Comparison of ENCODE assay signal across 8 mouse cellular contexts in genomic region chr4:138303742-138304141, GRCm38 (mm10). TPM values are rescaled to one million over a fixed set of nuclear protein-coding genes. Genes with fewer than 3 reads are reported as not detected.
DNase-seq lines count a peak whose midpoint lies in the region; ATAC-seq and TF ChIP-seq lines count a peak whose summit lies in the region.

No protein-coding gene starts in this region.

- TF ChIP-seq POLR2A in ES-Bruce4 (IDR thresholded peaks at IDR 0.05; ENCODE audit: insufficient read depth, low read length) = no peak
- TF ChIP-seq POLR2A in kidney, adult 2 months (IDR thresholded peaks at IDR 0.05; ENCODE audit: low read depth, low read length) = no peak

- intact Hi-C loops in gastrocnemius, adult 2 months (cut with DNase I) = no loop called here
- intact Hi-C loops in gastrocnemius, postnatal 14 days (cut with DNase I; ENCODE audit: low total_unique reads) = no loop called here

- peak overlapping the region; percentile 73 for H3K27ac ChIP-seq in gastrocnemius, adult 2 months
- H3K27ac ChIP-seq in ES-Bruce4 (ENCODE audit: insufficient read depth, low read length) = no peak overlapping the region
- peak overlapping the region; percentile 71 for H3K27ac ChIP-seq in heart, embryonic 15.5 days
- peak overlapping the region; percentile 70 for H3K27ac ChIP-seq in liver, postnatal 0 days (ENCODE audit: low read depth)
- H3K27ac ChIP-seq in kidney, adult 2 months (ENCODE audit: insufficient read depth, low read depth, low read length) = no peak overlapping the region

- peak overlapping the region; percentile 63 for H3K9ac ChIP-seq in ES-Bruce4 (ENCODE audit: low read depth, poor library complexity, severe bottlenecking)
- H3K9ac ChIP-seq in heart, embryonic 15.5 days = peak overlapping the region; percentile 54
- peak overlapping the region; percentile 71 for H3K9ac ChIP-seq in liver, postnatal 0 days (replicated peaks)

- TF ChIP-seq CTCF in gastrocnemius, adult 2 months (IDR thresholded peaks at IDR 0.05) = no peak
- TF ChIP-seq CTCF in ES-Bruce4 (IDR thresholded peaks at IDR 0.05; ENCODE audit: low read depth, low read length) = no peak
- no peak for TF ChIP-seq CTCF in liver, postnatal 0 days (IDR thresholded peaks at IDR 0.05; ENCODE audit: low read depth)
- no peak for TF ChIP-seq CTCF in kidney, adult 2 months (conservative IDR thresholded peaks at IDR 0.05; ENCODE audit: insufficient read depth, insufficient read length, low read depth, low read length)

- 13% methylated on average over 18 of the region's 18 CpGs for WGBS in heart, embryonic 15.5 days
- WGBS in liver, postnatal 0 days (ENCODE audit: insufficient replicate concordance) = 7% methylated on average over 18 of the region's 18 CpGs
- 13% methylated on average over 18 of the region's 18 CpGs for WGBS in kidney, adult 2 months

- peak overlapping the region; percentile 96 for H3K4me3 ChIP-seq in gastrocnemius, adult 2 months
- H3K4me3 ChIP-seq in ES-Bruce4 (ENCODE audit: low read depth, low read length) = peak overlapping the region; percentile 90
- peak overlapping the region; percentile 82 for H3K4me3 ChIP-seq in heart, embryonic 15.5 days
- H3K4me3 ChIP-seq in liver, postnatal 0 days (ENCODE audit: low read depth, low read length) = peak overlapping the region; percentile 94
- no peak overlapping the region for H3K4me3 ChIP-seq in kidney, adult 2 months (ENCODE audit: insufficient read depth, low read depth, low read length)

- peak; percentile 45 for DNase-seq in gastrocnemius, adult 2 months
- no peak for DNase-seq in gastrocnemius, postnatal 14 days
- DNase-seq in liver, postnatal 0 days = no peak
- no peak for DNase-seq in urinary bladder, postnatal 25 days (ENCODE audit: low spot score)
- DNase-seq in kidney, adult 2 months = no peak
- DNase-seq in right cerebral cortex, adult 2 months (ENCODE audit: low spot score in 2 of 2) = no peak

- no peak for TF ChIP-seq EP300 in ES-Bruce4 (IDR thresholded peaks at IDR 0.05; ENCODE audit: insufficient read depth, low read depth, low read length)
- TF ChIP-seq EP300 in liver, postnatal 0 days (IDR thresholded peaks at IDR 0.05; ENCODE audit: low read depth) = no peak

- peak overlapping the region; percentile 77 for H3K4me2 ChIP-seq in heart, embryonic 15.5 days
- peak overlapping the region; percentile 95 for H3K4me2 ChIP-seq in liver, postnatal 0 days (ENCODE audit: low read depth, low read length)

- ATAC-seq in heart, embryonic 15.5 days (replicated peaks; ENCODE audit: insufficient number of reproducible peaks, insufficient read depth, low FRiP score, low read depth) = no peak
- no peak for ATAC-seq in liver, postnatal 0 days

- no peaks in the 10 kb centered on the region for H3K36me3 ChIP-seq in ES-Bruce4 (ENCODE audit: control insufficient read depth, insufficient read depth, low read length, poor library complexity, severe bottlenecking)
- H3K36me3 ChIP-seq in heart, embryonic 15.5 days = peaks cover 10% of the 10 kb centered on the region; the same call in 1 of the 2 replicates
- H3K36me3 ChIP-seq in liver, postnatal 0 days (replicated peaks; ENCODE audit: insufficient read depth, low read length) = peaks cover 12% of the 10 kb centered on the region; the same call in 1 of the 2 replicates
- H3K36me3 ChIP-seq in kidney, adult 2 months (ENCODE audit: control insufficient read depth, insufficient read depth, low read length) = no peaks in the 10 kb centered on the region

- no peaks in the 10 kb centered on the region for H3K9me3 ChIP-seq in ES-Bruce4 (replicated peaks; ENCODE audit: control insufficient read depth, insufficient read depth, low read length, poor library complexity, severe bottlenecking)
- H3K9me3 ChIP-seq in heart, embryonic 15.5 days (replicated peaks) = no peaks in the 10 kb centered on the region
- no peaks in the 10 kb centered on the region for H3K9me3 ChIP-seq in liver, postnatal 0 days (ENCODE audit: low read length)

- no peaks in the 10 kb centered on the region for H3K27me3 ChIP-seq in ES-Bruce4 (ENCODE audit: control insufficient read depth, insufficient read depth, low read length, poor library complexity, severe bottlenecking)
- no peaks in the 10 kb centered on the region for H3K27me3 ChIP-seq in heart, embryonic 15.5 days
- no peaks in the 10 kb centered on the region for H3K27me3 ChIP-seq in liver, postnatal 0 days (ENCODE audit: insufficient read depth, low read length)
- no peaks in the 10 kb centered on the region for H3K27me3 ChIP-seq in kidney, adult 2 months (replicated peaks; ENCODE audit: control insufficient read depth, insufficient read depth, low read length)

- no peaks in the 10 kb centered on the region for H3K4me1 ChIP-seq in ES-Bruce4 (ENCODE audit: control insufficient read depth, insufficient read depth, low read length)
- H3K4me1 ChIP-seq in heart, embryonic 15.5 days (replicated peaks) = peaks cover 18% of the 10 kb centered on the region
- peaks cover 14% of the 10 kb centered on the region for H3K4me1 ChIP-seq in liver, postnatal 0 days (ENCODE audit: insufficient read depth)
- H3K4me1 ChIP-seq in kidney, adult 2 months (ENCODE audit: control insufficient read depth, insufficient read depth, low read length) = peaks cover 4% of the 10 kb centered on the region

RNA-seq across cellular contexts. Expression of gene Ddost, which starts 0.8 kb away (rescaled TPM):
- 10 to 100 TPM; 29.1 to 34.3 TPM for total RNA-seq in gastrocnemius, adult 2 months (2021)
- 10 to 100 TPM; 51.0 to 59.3 TPM for total RNA-seq in gastrocnemius, postnatal 14 days (2021)
- polyA plus RNA-seq in ES-Bruce4 (2011; ENCODE audit: insufficient read depth, insufficient read length, low read depth, missing spikeins) = 112 and 122 TPM in 2 replicates
- 230 and 277 TPM in 2 replicates for polyA plus RNA-seq in heart, embryonic 15.5 days (2015; fragmentation: Nextera tagmentation; extraction: Ambion mirVana)
- 102 and 111 TPM in 2 replicates for polyA plus RNA-seq in liver, postnatal 0 days (2015; fragmentation: Nextera tagmentation; extraction: Ambion mirVana)
- polyA plus RNA-seq in kidney, adult 2 months (2012; rRNA removed) = 157 and 169 TPM in 2 replicates

RNA-seq across cellular contexts. Expression of gene Pink1, which starts 22.4 kb away (rescaled TPM):
- 100 to 1,000 TPM; 652 to 780 TPM for total RNA-seq in gastrocnemius, adult 2 months (2021)
- 100 to 1,000 TPM; 259 to 277 TPM for total RNA-seq in gastrocnemius, postnatal 14 days (2021)
- polyA plus RNA-seq in ES-Bruce4 (2011; ENCODE audit: insufficient read depth, insufficient read length, low read depth, missing spikeins) = 23.3 and 23.4 TPM in 2 replicates
- polyA plus RNA-seq in heart, embryonic 15.5 days (2015; fragmentation: Nextera tagmentation; extraction: Ambion mirVana) = 72.4 and 82.5 TPM in 2 replicates
- polyA plus RNA-seq in liver, postnatal 0 days (2015; fragmentation: Nextera tagmentation; extraction: Ambion mirVana) = 52.5 and 69.5 TPM in 2 replicates
- 226 and 272 TPM in 2 replicates for polyA plus RNA-seq in kidney, adult 2 months (2012; rRNA removed)

RNA-seq across cellular contexts. Expression of gene Kif17, which starts 53.5 kb away (rescaled TPM):
- under 1 TPM in 1 of 2 experiments, not detected in 1; 0.11 TPM for total RNA-seq in gastrocnemius, adult 2 months (2021)
- not detected for total RNA-seq in gastrocnemius, postnatal 14 days (2021)
- polyA plus RNA-seq in ES-Bruce4 (2011; ENCODE audit: insufficient read depth, insufficient read length, low read depth, missing spikeins) = 0.66 and 0.81 TPM in 2 replicates
- polyA plus RNA-seq in heart, embryonic 15.5 days (2015; fragmentation: Nextera tagmentation; extraction: Ambion mirVana) = 0.57 and 1.2 TPM in 2 replicates
- polyA plus RNA-seq in liver, postnatal 0 days (2015; fragmentation: Nextera tagmentation; extraction: Ambion mirVana) = 0.07 and 0.08 TPM in 2 replicates
- polyA plus RNA-seq in kidney, adult 2 months (2012; rRNA removed) = 0.48 and 0.64 TPM in 2 replicates

RNA-seq across cellular contexts. Expression of gene Sh2d5, which starts 53.5 kb away (rescaled TPM):
- under 1 TPM in 1 of 2 experiments, not detected in 1; 0.28 TPM for total RNA-seq in gastrocnemius, adult 2 months (2021)
- not detected for total RNA-seq in gastrocnemius, postnatal 14 days (2021)
- polyA plus RNA-seq in ES-Bruce4 (2011; ENCODE audit: insufficient read depth, insufficient read length, low read depth, missing spikeins) = 3.2 and 4.7 TPM in 2 replicates
- 0.31 and 0.36 TPM in 2 replicates for polyA plus RNA-seq in heart, embryonic 15.5 days (2015; fragmentation: Nextera tagmentation; extraction: Ambion mirVana)
- polyA plus RNA-seq in liver, postnatal 0 days (2015; fragmentation: Nextera tagmentation; extraction: Ambion mirVana) = 0.40 and 0.51 TPM in 2 replicates
- 0.23 and 0.29 TPM in 2 replicates for polyA plus RNA-seq in kidney, adult 2 months (2012; rRNA removed)

Comparison
In these comparisons a context has a peak if more than half of its experiments do, and no peak if none do; other contexts are left out.
1. H3K27ac ChIP-seq: peak in gastrocnemius, adult 2 months (single experiment), heart, embryonic 15.5 days (single experiment) and liver, postnatal 0 days (single experiment); none in ES-Bruce4 (single experiment) and kidney, adult 2 months (single experiment).
2. Peak in every context shown above with its lines, with median percentiles within 50 percentile points of each other: H3K9ac ChIP-seq.